Mouse (Mus musculus): ENCODE measurements at regions not wholly inside any gene's neighbourhood (a gene's known extent, or its start where the extent isn't known, plus 50 kb on each side); places are given as distances from the start of the nearest gene placed in this dataset.

- intact Hi-C loops (cut with DNase I), result no loop called here
- no peak for DNase-seq (ENCODE audit: extremely low spot score in 1 of 2, low spot score in 2 of 2)
Observed at GRCm38 (mm10) chr6:16592411-16592810, 305.8 kb downstream of the Tfec start.

GRCm38 (mm10) chr6:16582302-16582701 lies 315.9 kb downstream of the Tfec start:
- intact Hi-C loops (cut with DNase I), result no loop called here

GRCm38 (mm10) chr6:16581801-16582200 lies 316.4 kb downstream of the Tfec start:
- DNase-seq (ENCODE audit: extremely low spot score in 1 of 2, low spot score in 2 of 2), result no peak

More at GRCm38 (mm10) chr6:16582302-16582701, 315.9 kb downstream of the Tfec start:
- DNase-seq (ENCODE audit: extremely low spot score in 1 of 2, low spot score in 2 of 2), result no peak

GRCm38 (mm10) chr6:16575875-16576274 lies 322.4 kb downstream of the Tfec start:
- intact Hi-C loops (cut with DNase I), result no loop called here
- DNase-seq (ENCODE audit: extremely low spot score in 1 of 2, low spot score in 2 of 2), result no peak

More at GRCm38 (mm10) chr6:16581801-16582200, 316.4 kb downstream of the Tfec start:
- intact Hi-C loops (cut with DNase I), result no loop called here

- DNase-seq (ENCODE audit: extremely low spot score in 1 of 2, low spot score in 2 of 2), result no peak
- intact Hi-C loops (cut with DNase I), result no loop called here
Observed at GRCm38 (mm10) chr6:16572828-16573227, 325.4 kb downstream of the Tfec start.

GRCm38 (mm10) chr6:16551945-16552673 lies 346.1 kb downstream of the Tfec start:
- no peak for DNase-seq (ENCODE audit: extremely low spot score in 1 of 2, low spot score in 2 of 2)

GRCm38 (mm10) chr6:16551131-16551530 lies 347.1 kb downstream of the Tfec start:
- intact Hi-C loops (cut with DNase I), result loop anchor here (10.0 kb wide), 1 partner anchor 244 kb away; no protein-coding TSS in a partner anchor
- DNase-seq (ENCODE audit: extremely low spot score in 1 of 2, low spot score in 2 of 2), result no peak

More at GRCm38 (mm10) chr6:16551945-16552673, 346.1 kb downstream of the Tfec start:
- intact Hi-C loops (cut with DNase I), result loop anchor here (10.0 kb wide), 1 partner anchor 243 kb away; no protein-coding TSS in a partner anchor

- DNase-seq (ENCODE audit: extremely low spot score in 1 of 2, low spot score in 2 of 2), result peak; percentile 33 to 50
- intact Hi-C loops (cut with DNase I), result loop anchor here (10.0 kb wide), 1 partner anchor 244 kb away; no protein-coding TSS in a partner anchor
Observed at GRCm38 (mm10) chr6:16550445-16550844, 347.8 kb downstream of the Tfec start.

GRCm38 (mm10) chr6:16514054-16514453 lies 384.2 kb downstream of the Tfec start:
- intact Hi-C loops (cut with DNase I), result no loop called here
- DNase-seq (ENCODE audit: extremely low spot score in 1 of 2, low spot score in 2 of 2), result no peak

GRCm38 (mm10) chr6:16513541-16513940 lies 384.7 kb downstream of the Tfec start:
- intact Hi-C loops (cut with DNase I), result no loop called here
- no peak for DNase-seq (ENCODE audit: extremely low spot score in 1 of 2, low spot score in 2 of 2)

- no peak for DNase-seq (ENCODE audit: extremely low spot score in 1 of 2, low spot score in 2 of 2)
- intact Hi-C loops (cut with DNase I), result no loop called here
Observed at GRCm38 (mm10) chr6:16503836-16504235, 394.4 kb downstream of the Tfec start.

- intact Hi-C loops (cut with DNase I), result no loop called here
- DNase-seq (ENCODE audit: extremely low spot score in 1 of 2, low spot score in 2 of 2), result peak in 1 of 2 experiments; percentile 60
Observed at GRCm38 (mm10) chr6:16487015-16487630, 411.1 kb downstream of the Tfec start.

- no peak for DNase-seq (ENCODE audit: extremely low spot score in 1 of 2, low spot score in 2 of 2)
- intact Hi-C loops (cut with DNase I), result no loop called here
Observed at GRCm38 (mm10) chr6:16483295-16483694, 414.9 kb downstream of the Tfec start.

GRCm38 (mm10) chr6:16468693-16469375 lies 429.4 kb downstream of the Tfec start:
- DNase-seq (ENCODE audit: extremely low spot score in 1 of 2, low spot score in 2 of 2), result no peak
- intact Hi-C loops (cut with DNase I), result no loop called here

GRCm38 (mm10) chr6:16458279-16458678 lies 440.0 kb downstream of the Tfec start:
- peak in 1 of 2 experiments; percentile 23 for DNase-seq (ENCODE audit: extremely low spot score in 1 of 2, low spot score in 2 of 2)
- intact Hi-C loops (cut with DNase I), result no loop called here

All from left cerebral cortex, postnatal 10 days (tissue).